Mouse (Mus musculus) kidney, embryonic 14.5 days (tissue): Measurements from ENCODE around the gene Gm12166. TPM values are rescaled to one million over a fixed set of nuclear protein-coding genes. Genes with fewer than 3 reads are reported as not detected.

Experiments used
- microRNA-seq: library from miRNA; unstranded; fragments of <30 nt; microRNA quantifications from one replicate; pipeline ENCODE4, GENCODE M21; 2016
- polyA plus RNA-seq: library from polyadenylated mRNA; unstranded; fragments of >200 nt; fragmentation: Nextera tagmentation; extraction: Ambion mirVana; gene quantifications from 2 replicates; pipeline ENCODE4 v1.2.1, GENCODE M21; 2014

The Gm12166 gene
- polyA plus RNA-seq, 1 experiment from 2014 or later: 5.0 TPM

Small RNAs within 50 kb of the gene (microRNA-seq; reads per million reads assigned to microRNA genes)
- not detected for gene Mir8100

Other genes with a start within 250 kb of the Gm12166 start
- 58.1 and 86.3 TPM in 2 replicates for gene Clint1, start 200.3 kb downstream of the Gm12166 start, polyA plus RNA-seq
- gene Lsm11, start 107.4 kb downstream of the Gm12166 start, polyA plus RNA-seq: 6.0 and 8.8 TPM in 2 replicates
- gene Thg1l, start 96.8 kb downstream of the Gm12166 start, polyA plus RNA-seq: 15.9 and 16.6 TPM in 2 replicates
- gene Sox30, start 72.0 kb downstream of the Gm12166 start, polyA plus RNA-seq: 0.16 TPM in 2 replicates
- 7.6 and 14.7 TPM in 2 replicates for gene Adam19, start 3.7 kb upstream of the Gm12166 start, polyA plus RNA-seq
- gene Nipal4, start 114.2 kb upstream of the Gm12166 start, polyA plus RNA-seq: 0.13 and 0.22 TPM in 2 replicates
- 0.11 TPM in 1 of 2 replicates, not detected in the other for gene Fndc9, start 183.2 kb upstream of the Gm12166 start, polyA plus RNA-seq